Mouse (Mus musculus) kidney, embryonic 14.5 days (tissue): ENCODE measurements around the gene Ndufs3. TPM values are rescaled to one million over a fixed set of nuclear protein-coding genes. Genes with fewer than 3 reads are reported as not detected.
A peak's percentile ranks its signal among the peaks of the same experiment; 100 is the strongest.

ENCODE experiments used
- ATAC-seq: fragments of 200-750 bp; cut with Nextera tagmentation; 2 replicates; pipeline ENCODE4 v1.8.0; 2017; ENCODE audit warnings: moderate number of reproducible peaks, mild to moderate bottlenecking, moderate TSS enrichment, moderate library complexity; ENCODE audit not compliant: low FRiP score, low TSS enrichment
- H3K27ac ChIP-seq: fragments of 300-500 bp; sonication (generic); 2 replicates; pipeline ENCODE4 v1.5.1; 2014; ENCODE audit warnings: low read depth, mild to moderate bottlenecking, low read length, moderate library complexity, mixed read lengths
- H3K27me3 ChIP-seq: fragments of 300-500 bp; sonication (generic); 2 replicates; pipeline ENCODE4 v1.6.1; 2014; ENCODE audit warnings: mild to moderate bottlenecking, low read length; ENCODE audit not compliant: control insufficient read depth, insufficient read depth
- H3K36me3 ChIP-seq: fragments of 300-500 bp; sonication (generic); 2 replicates; pipeline ENCODE4 v1.6.1; 2014; ENCODE audit warnings: low read length, mixed read lengths; ENCODE audit not compliant: control insufficient read depth, insufficient read depth
- H3K4me1 ChIP-seq: fragments of 300-500 bp; sonication (generic); 2 replicates; pipeline ENCODE4 v1.6.1; 2014; ENCODE audit warnings: low read length, mixed read lengths; ENCODE audit not compliant: control insufficient read depth, insufficient read depth
- H3K4me2 ChIP-seq: fragments of 300-500 bp; sonication (generic); replicated peaks from 2 replicates; pipeline ENCODE4 v1.6.1; 2014; ENCODE audit warnings: low read depth, mild to moderate bottlenecking, low read length
- H3K4me3 ChIP-seq: fragments of 300-500 bp; sonication (generic); 2 replicates; pipeline ENCODE4 v1.5.1; 2014; ENCODE audit warnings: mild to moderate bottlenecking, low read length
- H3K9ac ChIP-seq: fragments of 300-500 bp; sonication (generic); 2 replicates; pipeline ENCODE4 v1.6.1; 2014; ENCODE audit warnings: low read depth, mild to moderate bottlenecking, low read length, moderate library complexity
- H3K9me3 ChIP-seq: fragments of 300-500 bp; sonication (generic); 2 replicates; pipeline ENCODE4 v1.6.1; 2016; ENCODE audit warnings: low read length; ENCODE audit not compliant: control insufficient read depth
- WGBS: fragments of 180-500 bp; shearing (Covaris S2); extraction: QIAGEN DNeasy Blood & Tissue Kit; methylation state at CpG from one replicate; pipeline ENCODE4 v1.1.7; 2014; 5-methylcytosine and 5-hydroxymethylcytosine counted together
- polyA plus RNA-seq: library from polyadenylated mRNA; unstranded; fragments of >200 nt; fragmentation: Nextera tagmentation; extraction: Ambion mirVana; gene quantifications from 2 replicates; pipeline ENCODE4 v1.2.1, GENCODE M21; 2014

Gene Ndufs3
- polyA plus RNA-seq, 1 experiment from 2014 or later, result 233 TPM

GRCm38 (mm10) chr2:90875239-90875638 lies 29.4 kb downstream of the Ndufs3 start:
- WGBS, result 70% methylated on average over 2 of the region's 2 CpGs
- H3K36me3 ChIP-seq, result no peaks in the 10 kb centered on the region
- H3K4me2 ChIP-seq, result no peak overlapping the region
- no peak overlapping the region for H3K27ac ChIP-seq
- no peak for ATAC-seq
- no peaks in the 10 kb centered on the region for H3K9me3 ChIP-seq
- H3K4me3 ChIP-seq, result no peak overlapping the region
- H3K4me1 ChIP-seq, result no peaks in the 10 kb centered on the region
- H3K27me3 ChIP-seq, result no peaks in the 10 kb centered on the region
- H3K9ac ChIP-seq, result no peak overlapping the region

- ATAC-seq, result no peak
- Histone ChIP-seq H3K27ac (no peak overlapping the region), H3K27me3 (no peaks in the 10 kb centered on the region)
Observed at GRCm38 (mm10) chr2:90874025-90874424, 30.6 kb downstream of the Ndufs3 start.

GRCm38 (mm10) chr2:90871180-90871961 lies 33.3 kb downstream of the Ndufs3 start:
- WGBS, result 63% methylated on average over 8 of the region's 8 CpGs
- Histone ChIP-seq H3K27me3 (no peaks in the 10 kb centered on the region), H3K4me3 (no peak overlapping the region), H3K36me3 (peaks cover 11% of the 10 kb centered on the region; the same call in 1 of the 2 replicates), H3K27ac (no peak overlapping the region), H3K4me1 (no peaks in the 10 kb centered on the region), H3K4me2 (no peak overlapping the region), H3K9me3 (no peaks in the 10 kb centered on the region), H3K9ac (no peak overlapping the region)
- no peak for ATAC-seq

More at GRCm38 (mm10) chr2:90874025-90874424, 30.6 kb downstream of the Ndufs3 start:
- Histone ChIP-seq H3K4me3 (no peak overlapping the region), H3K9me3 (no peaks in the 10 kb centered on the region), H3K9ac (no peak overlapping the region), H3K4me1 (no peaks in the 10 kb centered on the region), H3K36me3 (no peaks in the 10 kb centered on the region; the same call in 1 of the 2 replicates), H3K4me2 (no peak overlapping the region)
- 95% methylated on average over 1 of the region's 1 CpGs for WGBS

DNA sequence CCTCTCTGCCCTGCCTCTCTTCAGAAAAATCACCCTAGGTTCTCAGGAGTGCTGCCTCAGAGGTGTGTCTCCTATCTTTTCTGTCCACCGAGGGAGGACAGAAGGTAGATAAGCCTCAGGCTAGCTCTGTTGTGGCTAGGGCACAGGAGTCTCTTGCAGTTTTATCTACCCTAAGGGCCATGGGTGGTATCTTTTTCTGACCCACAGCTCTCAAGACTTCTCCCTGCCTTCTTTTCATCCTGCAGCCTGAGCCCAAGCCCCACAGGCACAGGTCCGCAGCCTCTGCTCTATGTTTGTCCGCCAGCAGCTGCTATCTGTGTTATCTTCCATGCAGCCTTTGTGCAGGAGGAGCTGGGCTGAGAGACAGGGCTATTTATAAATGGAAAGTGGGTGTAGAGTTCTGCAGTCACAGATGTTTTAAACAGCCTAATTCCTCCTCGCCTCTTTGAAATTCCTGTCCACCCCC lies 34.5 kb downstream of the Ndufs3 start:
- no peak overlapping the region for H3K4me3 ChIP-seq
- H3K9me3 ChIP-seq, result no peaks in the 10 kb centered on the region
- no peaks in the 10 kb centered on the region for H3K4me1 ChIP-seq
- H3K27me3 ChIP-seq, result no peaks in the 10 kb centered on the region
- no peak overlapping the region for H3K27ac ChIP-seq
- peaks cover 19% of the 10 kb centered on the region for H3K36me3 ChIP-seq
- H3K9ac ChIP-seq, result no peak overlapping the region
- no peak for ATAC-seq
- H3K4me2 ChIP-seq, result no peak overlapping the region
- WGBS, result 40% methylated on average over 4 of the region's 4 CpGs

- Histone ChIP-seq H3K27me3 (no peaks in the 10 kb centered on the region), H3K4me3 (no peak overlapping the region), H3K27ac (no peak overlapping the region), H3K36me3 (peaks cover 42% of the 10 kb centered on the region), H3K9me3 (no peaks in the 10 kb centered on the region), H3K4me2 (no peak overlapping the region), H3K9ac (no peak overlapping the region), H3K4me1 (no peaks in the 10 kb centered on the region)
- WGBS, result 31% methylated on average over 3 of the region's 3 CpGs
- ATAC-seq, result peak; percentile 92
Observed at GRCm38 (mm10) chr2:90866524-90866923, 38.1 kb downstream of the Ndufs3 start.

DNA sequence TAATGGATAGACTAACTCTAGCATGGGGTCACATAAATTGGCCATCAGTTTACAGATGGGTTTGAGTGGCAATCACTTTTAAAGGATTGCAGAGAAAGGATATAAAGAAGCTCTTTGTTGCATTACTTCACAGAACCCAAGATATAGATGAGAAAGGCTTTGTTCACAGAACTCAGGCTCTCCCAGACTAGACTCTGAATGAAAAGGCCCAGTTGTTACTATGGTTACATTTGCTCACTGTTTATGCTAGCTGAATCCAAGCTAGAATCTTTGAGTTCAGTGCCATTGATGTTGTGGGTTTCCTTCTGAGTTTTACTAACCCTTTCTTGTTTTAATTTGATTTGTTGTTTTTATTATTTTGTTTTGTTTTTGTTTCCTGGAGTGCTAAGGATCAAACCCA lies 40.4 kb downstream of the Ndufs3 start:
- Histone ChIP-seq H3K27ac (no peak overlapping the region), H3K4me3 (no peak overlapping the region), H3K9ac (no peak overlapping the region), H3K9me3 (no peaks in the 10 kb centered on the region), H3K36me3 (peaks cover 66% of the 10 kb centered on the region), H3K27me3 (no peaks in the 10 kb centered on the region), H3K4me1 (no peaks in the 10 kb centered on the region), H3K4me2 (no peak overlapping the region)
- no peak for ATAC-seq

DNA sequence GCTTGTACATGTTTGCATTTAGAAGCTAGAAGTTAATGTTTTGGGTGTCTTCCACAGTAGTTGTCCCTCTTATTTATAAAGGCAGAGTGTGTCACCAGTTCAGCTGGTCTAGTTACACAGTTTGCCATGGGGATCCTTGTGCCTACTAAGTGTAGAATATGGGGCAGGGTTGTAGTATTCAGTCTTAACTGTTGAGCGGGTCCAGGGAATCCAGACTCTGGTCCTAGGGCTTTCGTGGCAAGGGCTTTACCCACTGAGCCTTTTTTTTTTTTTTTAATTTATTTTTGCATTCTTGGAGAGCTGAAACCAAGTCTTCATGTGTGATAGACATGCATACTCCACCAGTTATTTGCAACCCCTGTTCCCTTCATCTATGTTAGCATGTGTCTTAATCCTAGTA lies 43.1 kb downstream of the Ndufs3 start:
- no peak overlapping the region for H3K9ac ChIP-seq
- 91% methylated on average over 2 of the region's 2 CpGs for whole genome bisulfite sequencing
- no peak overlapping the region for H3K4me2 ChIP-seq
- H3K36me3 ChIP-seq, result peaks cover 69% of the 10 kb centered on the region
- ATAC-seq, result no peak
- no peaks in the 10 kb centered on the region for H3K4me1 ChIP-seq
- no peak overlapping the region for H3K27ac ChIP-seq
- no peaks in the 10 kb centered on the region for H3K9me3 ChIP-seq
- H3K27me3 ChIP-seq, result no peaks in the 10 kb centered on the region
- no peak overlapping the region for H3K4me3 ChIP-seq

- Histone ChIP-seq H3K36me3 (peaks cover 49% of the 10 kb centered on the region), H3K4me1 (peaks cover 6% of the 10 kb centered on the region), H3K4me3 (no peak overlapping the region), H3K4me2 (no peak overlapping the region), H3K9me3 (no peaks in the 10 kb centered on the region), H3K9ac (no peak overlapping the region), H3K27me3 (no peaks in the 10 kb centered on the region), H3K27ac (no peak overlapping the region)
- WGBS, result 97% methylated on average over 1 of the region's 1 CpGs
- ATAC-seq, result no peak
Observed at GRCm38 (mm10) chr2:90850401-90850800, 54.2 kb downstream of the Ndufs3 start.

DNA sequence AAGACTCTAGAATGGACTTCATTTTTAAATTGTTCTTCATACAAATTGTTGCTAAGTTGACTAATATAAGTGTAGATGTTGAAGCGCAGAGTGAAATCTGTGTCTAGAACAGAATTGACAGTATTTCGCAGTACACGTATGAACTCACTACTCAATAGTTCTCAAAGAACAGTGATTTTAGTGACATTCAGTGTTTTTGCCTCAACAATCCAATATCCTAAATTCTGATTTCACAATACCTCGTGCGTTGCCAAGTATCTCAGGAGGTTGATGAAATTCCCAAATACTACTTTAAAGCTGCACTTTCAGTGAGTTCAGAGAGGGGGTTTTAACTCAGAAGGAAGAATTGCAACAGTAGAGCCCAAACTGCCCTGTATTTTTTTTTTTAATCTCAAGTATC lies 56.3 kb downstream of the Ndufs3 start:
- Histone ChIP-seq H3K27me3 (no peaks in the 10 kb centered on the region), H3K4me3 (peak overlapping the region; percentile 74), H3K9ac (peak overlapping the region; percentile 76; the same call in 1 of the 2 replicates), H3K4me2 (peak overlapping the region; percentile 51), H3K36me3 (peaks cover 33% of the 10 kb centered on the region), H3K9me3 (no peaks in the 10 kb centered on the region), H3K27ac (no peak overlapping the region), H3K4me1 (peaks cover 6% of the 10 kb centered on the region)
- WGBS, result 85% methylated on average over 5 of the region's 5 CpGs
- no peak for ATAC-seq
